Mouse (Mus musculus): ENCODE data around the gene Srgap2. TPM values are rescaled to one million over a fixed set of nuclear protein-coding genes. Genes with fewer than 3 reads are reported as not detected.

Srgap2 gene
- polyA plus RNA-seq, 1 experiment from 2014 or later: 18.7 TPM

GRCm38 (mm10) chr1:131327167-131327566 lies 200.0 kb downstream of the Srgap2 start:
- H3K27me3 ChIP-seq (ENCODE audit: insufficient read depth, poor library complexity, severe bottlenecking): no peaks in the 10 kb centered on the region
- H3K4me3 ChIP-seq: no peak overlapping the region
- 96% methylated on average over 1 of the region's 1 CpGs for WGBS
- no peak for DNase-seq (ENCODE audit: low spot score)
- no peaks in the 10 kb centered on the region for H3K4me1 ChIP-seq
- peaks cover 44% of the 10 kb centered on the region for H3K36me3 ChIP-seq
- no peak overlapping the region for H3K27ac ChIP-seq
- no peaks in the 10 kb centered on the region for H3K9me3 ChIP-seq

GRCm38 (mm10) chr1:131324816-131325463 lies 202.2 kb downstream of the Srgap2 start:
- 85% methylated on average over 3 of the region's 3 CpGs for WGBS
- peaks cover 43% of the 10 kb centered on the region for H3K36me3 ChIP-seq
- H3K27me3 ChIP-seq (ENCODE audit: insufficient read depth, poor library complexity, severe bottlenecking): no peaks in the 10 kb centered on the region
- no peak overlapping the region for H3K4me3 ChIP-seq
- no peak for DNase-seq (ENCODE audit: low spot score)
- no peaks in the 10 kb centered on the region for H3K4me1 ChIP-seq
- H3K27ac ChIP-seq: no peak overlapping the region
- no peaks in the 10 kb centered on the region for H3K9me3 ChIP-seq

GRCm38 (mm10) chr1:131319598-131320330 lies 207.4 kb downstream of the Srgap2 start:
- peaks cover 19% of the 10 kb centered on the region for H3K4me1 ChIP-seq
- no peak overlapping the region for H3K27ac ChIP-seq
- H3K27me3 ChIP-seq (ENCODE audit: insufficient read depth, poor library complexity, severe bottlenecking): no peaks in the 10 kb centered on the region
- no peaks in the 10 kb centered on the region for H3K9me3 ChIP-seq
- H3K36me3 ChIP-seq: peaks cover 55% of the 10 kb centered on the region
- DNase-seq (ENCODE audit: low spot score): no peak
- WGBS: 78% methylated on average over 3 of the region's 3 CpGs
- H3K4me3 ChIP-seq: no peak overlapping the region

- 58% methylated on average over 2 of the region's 2 CpGs for WGBS
- no peak overlapping the region for H3K4me3 ChIP-seq
- no peak overlapping the region for H3K27ac ChIP-seq
- H3K4me1 ChIP-seq: peaks cover 19% of the 10 kb centered on the region
- H3K36me3 ChIP-seq: peaks cover 59% of the 10 kb centered on the region
- no peak for DNase-seq (ENCODE audit: low spot score)
- no peaks in the 10 kb centered on the region for H3K9me3 ChIP-seq
- no peaks in the 10 kb centered on the region for H3K27me3 ChIP-seq (ENCODE audit: insufficient read depth, poor library complexity, severe bottlenecking)
These were observed 208.8 kb downstream of the Srgap2 start for GRCm38 (mm10) chr1:131318397-131318796.

- no peaks in the 10 kb centered on the region for H3K9me3 ChIP-seq
- H3K36me3 ChIP-seq: peaks cover 63% of the 10 kb centered on the region
- no peak overlapping the region for H3K27ac ChIP-seq
- no peaks in the 10 kb centered on the region for H3K27me3 ChIP-seq (ENCODE audit: insufficient read depth, poor library complexity, severe bottlenecking)
- 30% methylated on average over 5 of the region's 5 CpGs for WGBS
- H3K4me1 ChIP-seq: peaks cover 19% of the 10 kb centered on the region
- DNase-seq (ENCODE audit: low spot score): no peak
- H3K4me3 ChIP-seq: no peak overlapping the region
These were observed 209.5 kb downstream of the Srgap2 start for GRCm38 (mm10) chr1:131317625-131318024.

- no peak overlapping the region for H3K4me3 ChIP-seq
- H3K36me3 ChIP-seq: peaks cover 65% of the 10 kb centered on the region
- DNase-seq (ENCODE audit: low spot score): no peak
- no peak overlapping the region for H3K27ac ChIP-seq
- H3K27me3 ChIP-seq (ENCODE audit: insufficient read depth, poor library complexity, severe bottlenecking): no peaks in the 10 kb centered on the region
- 88% methylated on average over 3 of the region's 3 CpGs for WGBS
- H3K9me3 ChIP-seq: no peaks in the 10 kb centered on the region
- no peaks in the 10 kb centered on the region for H3K4me1 ChIP-seq
These were observed 215.9 kb downstream of the Srgap2 start for GRCm38 (mm10) chr1:131311284-131311683.

GRCm38 (mm10) chr1:131310237-131310818 lies 216.8 kb downstream of the Srgap2 start:
- Histone ChIP-seq H3K36me3 (peaks cover 55% of the 10 kb centered on the region), H3K27ac (no peak overlapping the region), H3K4me1 (no peaks in the 10 kb centered on the region), H3K4me3 (no peak overlapping the region), H3K27me3 (ENCODE audit: insufficient read depth, poor library complexity, severe bottlenecking) (no peaks in the 10 kb centered on the region), H3K9me3 (no peaks in the 10 kb centered on the region)
- peak; percentile 16 for DNase-seq (ENCODE audit: low spot score)
- WGBS: 88% methylated on average over 5 of the region's 5 CpGs

- no peak overlapping the region for H3K27ac ChIP-seq
- H3K4me3 ChIP-seq: no peak overlapping the region
- no peaks in the 10 kb centered on the region for H3K27me3 ChIP-seq (ENCODE audit: insufficient read depth, poor library complexity, severe bottlenecking)
- no peak for DNase-seq (ENCODE audit: low spot score)
- H3K36me3 ChIP-seq: peaks cover 44% of the 10 kb centered on the region
- 84% methylated on average over 2 of the region's 2 CpGs for WGBS
- H3K4me1 ChIP-seq: peaks cover 22% of the 10 kb centered on the region
- H3K9me3 ChIP-seq: no peaks in the 10 kb centered on the region
These were observed 226.4 kb downstream of the Srgap2 start for GRCm38 (mm10) chr1:131300750-131301149.

- DNase-seq (ENCODE audit: low spot score): no peak
- no peak overlapping the region for H3K4me3 ChIP-seq
- H3K36me3 ChIP-seq: peaks cover 49% of the 10 kb centered on the region
- H3K9me3 ChIP-seq: no peaks in the 10 kb centered on the region
- H3K27ac ChIP-seq: no peak overlapping the region
- 89% methylated on average over 6 of the region's 6 CpGs for WGBS
- H3K27me3 ChIP-seq (ENCODE audit: insufficient read depth, poor library complexity, severe bottlenecking): no peaks in the 10 kb centered on the region
- peaks cover 30% of the 10 kb centered on the region for H3K4me1 ChIP-seq
These were observed 227.4 kb downstream of the Srgap2 start for GRCm38 (mm10) chr1:131299788-131300187.

GRCm38 (mm10) chr1:131299240-131299639 lies 227.9 kb downstream of the Srgap2 start:
- no peak for DNase-seq (ENCODE audit: low spot score)
- WGBS: 50% methylated on average over 3 of the region's 3 CpGs
- Histone ChIP-seq H3K27me3 (ENCODE audit: insufficient read depth, poor library complexity, severe bottlenecking) (no peaks in the 10 kb centered on the region), H3K27ac (no peak overlapping the region), H3K4me3 (no peak overlapping the region), H3K36me3 (peaks cover 50% of the 10 kb centered on the region), H3K9me3 (no peaks in the 10 kb centered on the region), H3K4me1 (peaks cover 30% of the 10 kb centered on the region)

GRCm38 (mm10) chr1:131298171-131298570 lies 229.0 kb downstream of the Srgap2 start:
- no peak for DNase-seq (ENCODE audit: low spot score)
- no peak overlapping the region for H3K27ac ChIP-seq
- H3K4me3 ChIP-seq: no peak overlapping the region
- peaks cover 54% of the 10 kb centered on the region for H3K36me3 ChIP-seq
- peaks cover 30% of the 10 kb centered on the region for H3K4me1 ChIP-seq
- 91% methylated on average over 9 of the region's 9 CpGs for WGBS
- H3K27me3 ChIP-seq (ENCODE audit: insufficient read depth, poor library complexity, severe bottlenecking): no peaks in the 10 kb centered on the region
- H3K9me3 ChIP-seq: no peaks in the 10 kb centered on the region

- whole genome bisulfite sequencing: 59% methylated on average over 7 of the region's 7 CpGs
- Histone ChIP-seq H3K27me3 (ENCODE audit: insufficient read depth, poor library complexity, severe bottlenecking) (no peaks in the 10 kb centered on the region), H3K4me1 (peaks cover 30% of the 10 kb centered on the region), H3K27ac (no peak overlapping the region), H3K9me3 (no peaks in the 10 kb centered on the region), H3K4me3 (no peak overlapping the region), H3K36me3 (peaks cover 67% of the 10 kb centered on the region)
- DNase-seq (ENCODE audit: low spot score): no peak
These were observed 230.4 kb downstream of the Srgap2 start for GRCm38 (mm10) chr1:131296726-131297125.

- no peaks in the 10 kb centered on the region for H3K27me3 ChIP-seq (ENCODE audit: insufficient read depth, poor library complexity, severe bottlenecking)
- no peaks in the 10 kb centered on the region for H3K9me3 ChIP-seq
- H3K4me1 ChIP-seq: peaks cover 30% of the 10 kb centered on the region
- H3K36me3 ChIP-seq: peaks cover 67% of the 10 kb centered on the region
- H3K27ac ChIP-seq: no peak overlapping the region
- 51% methylated on average over 8 of the region's 8 CpGs for WGBS
- peak; percentile 81 for DNase-seq (ENCODE audit: low spot score)
- H3K4me3 ChIP-seq: no peak overlapping the region
These were observed 232.0 kb downstream of the Srgap2 start for GRCm38 (mm10) chr1:131295200-131295599.

Data from heart, embryonic 10.5 days (tissue).